Mouse (Mus musculus) E14TG2a.4 (cell line): Measurements from ENCODE around the gene Ino80e.

Experiments used
- CTCF ChIP-seq: conservative IDR thresholded peaks from 2 replicates; pipeline ENCODE4 v1.5.1; 2014; ENCODE audit warnings: low read length
- NANOG ChIP-seq: IDR thresholded peaks from 2 replicates; pipeline ENCODE4 v1.6.1; 2014; ENCODE audit warnings: borderline replicate concordance, low read length, mixed read lengths

DNA sequence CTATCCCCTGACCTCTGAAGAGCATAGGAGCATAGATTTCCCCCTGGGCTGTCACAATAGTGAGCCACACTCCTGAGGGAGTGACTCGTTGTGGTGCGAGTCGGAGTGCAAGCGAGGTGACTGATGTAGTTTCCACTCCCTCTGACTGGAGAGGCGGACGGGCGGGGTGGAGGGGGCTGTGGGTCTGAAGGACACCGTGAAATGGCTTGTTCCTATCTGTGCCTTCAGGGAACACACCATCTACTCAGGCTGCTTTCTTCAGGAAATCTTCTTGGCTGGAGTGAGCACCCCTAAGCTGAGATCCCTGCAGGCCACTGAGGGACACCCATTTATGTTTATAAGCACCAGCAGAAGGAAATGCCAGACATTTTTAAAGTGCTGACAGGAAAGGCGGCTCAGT lies 39.4 kb downstream of the Ino80e start:
- TF ChIP-seq CTCF (no peak), NANOG (no peak)
